Mouse (Mus musculus) stomach, postnatal 0 days (tissue): Measurements from ENCODE around the gene Oas1g. TPM values are rescaled to one million over a fixed set of nuclear protein-coding genes. Genes with fewer than 3 reads are reported as not detected.
A peak's percentile ranks its signal among the peaks of the same experiment; 100 is the strongest.

Source experiments
- ATAC-seq: fragments of 200-750 bp; cut with Nextera tagmentation; 2 replicates; pipeline ENCODE4 v1.8.0; 2017; ENCODE audit not compliant: low FRiP score, low TSS enrichment
- DNase-seq: peaks from one replicate; pipeline ENCODE4 v3.0.0-alpha.2; 2016; ENCODE audit warnings: low spot score
- H3K27ac ChIP-seq: fragments of 300-500 bp; sonication (generic); replicated peaks from 2 replicates; pipeline ENCODE4 v1.5.1; 2014; ENCODE audit warnings: mild to moderate bottlenecking, control low read depth
- H3K27me3 ChIP-seq: fragments of 300-500 bp; sonication (generic); 2 replicates; pipeline ENCODE4 v1.6.1; 2014; ENCODE audit warnings: low read length; ENCODE audit not compliant: control insufficient read depth, insufficient read depth
- H3K36me3 ChIP-seq: fragments of 300-500 bp; sonication (generic); 2 replicates; pipeline ENCODE4 v1.6.1; 2014; ENCODE audit warnings: low read length, mixed read lengths; ENCODE audit not compliant: control insufficient read depth, insufficient read depth
- H3K4me1 ChIP-seq: fragments of 300-500 bp; sonication (generic); replicated peaks from 2 replicates; pipeline ENCODE4 v1.6.1; 2014; ENCODE audit warnings: antibody characterized with exemption; ENCODE audit not compliant: control insufficient read depth, insufficient read depth
- H3K4me2 ChIP-seq: fragments of 300-500 bp; sonication (generic); replicated peaks from 2 replicates; pipeline ENCODE4 v1.6.1; 2014; ENCODE audit warnings: low read depth, mild to moderate bottlenecking, control low read depth, moderate library complexity
- H3K4me3 ChIP-seq: fragments of 300-500 bp; sonication (generic); 2 replicates; pipeline ENCODE4 v1.5.1; 2014; ENCODE audit warnings: low read depth, low read length, control low read depth
- H3K9ac ChIP-seq: fragments of 300-500 bp; sonication (generic); 2 replicates; pipeline ENCODE4 v1.6.1; 2014; ENCODE audit warnings: mild to moderate bottlenecking, low read length, control low read depth, mixed read lengths
- H3K9me3 ChIP-seq: fragments of 300-500 bp; sonication (generic); 2 replicates; pipeline ENCODE4 v1.6.1; 2016; ENCODE audit warnings: low read length; ENCODE audit not compliant: control insufficient read depth
- CTCF ChIP-seq: IDR thresholded peaks from 2 replicates; pipeline ENCODE4 v1.5.1; 2016; ENCODE audit warnings: antibody characterized with exemption, low read depth, mild to moderate bottlenecking, moderate library complexity
- EP300 ChIP-seq: optimal IDR thresholded peaks from 2 replicates; pipeline ENCODE3; 2016; ENCODE audit warnings: antibody characterized with exemption
- WGBS: fragments of 180-500 bp; shearing (Covaris S2); extraction: QIAGEN DNeasy Blood & Tissue Kit; methylation state at CpG from one replicate; pipeline ENCODE4 v1.1.7; 2014; 5-methylcytosine and 5-hydroxymethylcytosine counted together
- polyA plus RNA-seq: library from polyadenylated mRNA; unstranded; fragments of >200 nt; fragmentation: Nextera tagmentation; extraction: Ambion mirVana; gene quantifications from 2 replicates; pipeline ENCODE4 v1.2.1, GENCODE M21; 2015

Gene Oas1g
- polyA plus RNA-seq, 1 experiment from 2014 or later, result 5.1 TPM

GRCm38 (mm10) chr5:120861121-120861520, 26.3 kb downstream of the Oas1g start, which contains the start of gene Oas1h:
Oas1h (plus strand) TSS chr5:120861421.
- Histone ChIP-seq H3K4me1 (no peaks in the 10 kb centered on the region), H3K9me3 (no peaks in the 10 kb centered on the region), H3K27ac (no peak within 1 kb of the TSS), H3K9ac (no peak within 1 kb of the TSS), H3K4me2 (no peak within 1 kb of the TSS), H3K4me3 (no peak within 1 kb of the TSS), H3K36me3 (no peaks in the 10 kb centered on the region), H3K27me3 (no peaks in the 10 kb centered on the region)
- DNase-seq, result no peak
- ATAC-seq, result no peak
- WGBS, result 28% methylated on average over 4 of the region's 4 CpGs
- TF ChIP-seq EP300 (no peak), CTCF (no peak)

DNA sequence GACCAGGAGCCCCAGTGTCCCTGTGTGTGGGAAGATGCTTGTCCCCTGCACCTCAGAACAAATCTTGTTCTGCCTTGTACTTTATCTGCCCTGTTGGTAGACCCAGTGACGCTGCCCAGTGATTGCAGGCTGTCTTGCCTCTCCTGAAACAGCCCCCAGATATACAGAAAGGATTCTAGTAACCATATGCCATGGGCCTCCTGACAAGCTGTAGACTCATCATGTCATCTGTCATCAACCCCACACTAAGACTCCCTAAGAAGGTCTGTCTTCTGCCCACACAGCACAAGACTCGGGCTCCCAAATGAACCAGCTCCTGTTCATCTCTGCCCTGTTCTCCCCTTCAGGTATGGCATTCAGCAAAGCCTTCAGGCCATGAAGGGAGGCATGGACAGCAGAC, 28.2 kb downstream of the Oas1g start:
- Histone ChIP-seq H3K36me3 (no peaks in the 10 kb centered on the region), H3K4me2 (no peak overlapping the region), H3K4me3 (no peak overlapping the region), H3K27ac (no peak overlapping the region), H3K9me3 (0 out of 2 replicates have a peak, but pooled peaks cover under 1% of the 10 kb centered on the region), H3K9ac (no peak overlapping the region), H3K4me1 (no peaks in the 10 kb centered on the region), H3K27me3 (no peaks in the 10 kb centered on the region)
- no peak for DNase-seq
- no peak for ATAC-seq
- 66% methylated on average over 2 of the region's 2 CpGs for WGBS
- no peak for TF ChIP-seq EP300
- no peak for TF ChIP-seq CTCF

DNA sequence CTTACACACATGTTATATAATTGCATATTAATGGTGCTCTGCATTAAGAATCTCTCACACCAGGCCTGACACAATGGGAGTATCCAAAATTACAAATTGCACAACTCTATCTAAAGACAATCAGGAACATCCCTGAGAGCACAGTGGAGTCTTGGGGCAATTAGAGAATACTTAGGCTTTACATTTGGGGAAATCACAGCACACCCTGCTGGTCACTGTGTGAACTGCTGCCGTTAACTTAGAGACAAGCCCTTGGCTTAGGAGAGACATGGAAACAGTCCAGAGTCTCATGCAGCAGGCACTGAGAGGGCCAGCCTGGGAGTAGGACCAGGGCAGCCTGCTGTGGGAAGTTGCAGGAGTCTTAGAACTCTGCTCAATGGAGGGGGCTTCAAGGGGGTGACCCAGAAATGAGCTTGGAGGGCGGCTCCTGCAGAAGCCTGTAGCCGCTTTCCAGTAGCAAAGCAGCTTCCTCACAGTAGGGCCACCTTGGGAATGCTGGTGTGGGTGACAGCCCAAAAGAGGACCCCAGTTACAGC, 37.7 kb downstream of the Oas1g start:
- no peaks in the 10 kb centered on the region for H3K27me3 ChIP-seq
- no peak overlapping the region for H3K27ac ChIP-seq
- TF ChIP-seq CTCF, result peak; percentile 81
- TF ChIP-seq EP300, result no peak
- H3K4me2 ChIP-seq, result no peak overlapping the region
- no peaks in the 10 kb centered on the region for H3K4me1 ChIP-seq
- WGBS, result 57% methylated on average over 3 of the region's 3 CpGs
- peak; percentile 44 for DNase-seq
- H3K4me3 ChIP-seq, result no peak overlapping the region
- H3K36me3 ChIP-seq, result no peaks in the 10 kb centered on the region
- no peak overlapping the region for H3K9ac ChIP-seq
- ATAC-seq, result no peak; the same call in 1 of the 2 replicates
- 0 out of 2 replicates have a peak, but pooled peaks cover 3% of the 10 kb centered on the region for H3K9me3 ChIP-seq

DNA sequence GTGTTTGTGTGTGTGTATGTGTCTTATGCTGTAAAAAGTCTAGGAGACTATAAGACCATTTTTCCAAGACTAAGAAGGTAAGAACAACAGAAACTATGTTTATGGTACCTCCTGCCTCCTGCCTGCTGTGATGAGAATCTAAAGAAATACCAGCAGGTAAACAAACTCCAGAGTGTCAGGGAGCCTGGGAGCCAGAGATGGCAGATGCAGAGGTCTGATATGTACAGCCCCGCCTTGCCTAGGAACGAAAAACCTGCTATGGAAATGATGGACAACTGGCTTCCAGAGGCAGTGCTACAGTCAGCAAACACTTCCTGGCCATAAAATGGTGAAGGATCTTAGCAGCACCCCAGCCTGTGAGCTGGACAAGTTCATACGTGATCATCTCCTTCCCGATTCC, 40.3 kb downstream of the Oas1g start, which contains the start of gene Oas1f:
Gene Oas1f, plus strand, starts transcription at position 301 of the 400 bp plus-strand sequence.
- H3K36me3 ChIP-seq, result no peaks in the 10 kb centered on the region

DNA sequence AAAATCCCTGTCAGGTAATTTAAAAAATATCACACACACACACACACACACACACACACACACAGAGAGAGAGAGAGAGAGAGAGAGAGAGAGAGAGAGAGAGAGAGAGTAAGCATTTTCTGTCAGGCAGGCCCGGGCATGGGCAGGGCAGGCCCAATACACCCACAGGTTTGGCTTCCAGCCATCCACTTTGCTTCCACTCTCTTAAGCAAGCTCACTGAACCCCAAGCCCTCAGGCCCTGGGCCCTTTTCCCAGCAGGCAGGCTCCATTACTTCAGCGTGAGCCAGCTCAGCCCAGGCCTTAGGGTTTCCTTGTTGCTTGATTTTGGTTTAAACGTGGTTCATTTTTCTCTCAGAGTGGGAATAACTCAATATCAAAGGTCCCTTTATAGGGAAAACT, 42.7 kb downstream of the Oas1g start:
- Histone ChIP-seq H3K4me3 (no peak overlapping the region), H3K36me3 (no peaks in the 10 kb centered on the region), H3K27me3 (no peaks in the 10 kb centered on the region), H3K4me1 (no peaks in the 10 kb centered on the region), H3K9me3 (no peaks in the 10 kb centered on the region), H3K9ac (no peak overlapping the region), H3K4me2 (no peak overlapping the region), H3K27ac (0 out of 2 replicates have a peak overlapping the region, but pooled peaks have one; percentile 49)
- 49% methylated on average over 3 of the region's 3 CpGs for WGBS
- ATAC-seq (peak; percentile 53; the same call in 1 of the 2 replicates), DNase-seq (peak; percentile 40)
- no peak for TF ChIP-seq CTCF
- TF ChIP-seq EP300, result no peak

More for the DNA sequence above, 40.3 kb downstream of the Oas1g start, which contains the start of gene Oas1f:
- Histone ChIP-seq H3K9me3 (no peaks in the 10 kb centered on the region), H3K27me3 (no peaks in the 10 kb centered on the region), H3K4me3 (no peak within 1 kb of the TSS), H3K4me1 (no peaks in the 10 kb centered on the region), H3K9ac (no peak within 1 kb of the TSS), H3K4me2 (no peak within 1 kb of the TSS), H3K27ac (no peak within 1 kb of the TSS)
- WGBS, result 44% methylated on average over 4 of the region's 4 CpGs
- TF ChIP-seq CTCF (no peak), EP300 (no peak)
- DNase-seq (no peak), ATAC-seq (no peak)
